Mouse (Mus musculus): ENCODE results near the gene Olfr270.

GRCm38 (mm10) chr4:53015024-53015423 is 50.7 kb downstream of the Olfr270 start:
- TF ChIP-seq ELF1 (IDR thresholded peaks at IDR 0.05; ENCODE audit: low read depth, low read length) (no peak), ZMIZ1 (IDR thresholded peaks at IDR 0.05; ENCODE audit: low read depth, low read length) (no peak), CTCF (IDR thresholded peaks at IDR 0.05 in 2 of 3, conservative IDR thresholded peaks at IDR 0.05 in 1 of 3; ENCODE audit: control insufficient read depth in 1 of 3, insufficient read depth in 1 of 3, low read depth in 2 of 3, low read length in 3 of 3, poor library complexity in 1 of 3, severe bottlenecking in 1 of 3) (no peak), POLR2A (IDR thresholded peaks at IDR 0.05; ENCODE audit: control insufficient read depth in 1 of 2, insufficient read depth in 1 of 2, low read depth in 1 of 2, low read length in 2 of 2, poor library complexity in 1 of 2) (no peak), HCFC1 (IDR thresholded peaks at IDR 0.05; ENCODE audit: low read depth, low read length) (no peak), MYB (IDR thresholded peaks at IDR 0.05; ENCODE audit: low read depth, low read length) (no peak), NRF1 (IDR thresholded peaks at IDR 0.05; ENCODE audit: insufficient read depth, low read depth, low read length, poor library complexity, severe bottlenecking) (no peak), UBTF (IDR thresholded peaks at IDR 0.05; ENCODE audit: borderline replicate concordance, insufficient read depth, low read depth, low read length) (no peak), POLR2AphosphoS2 (IDR thresholded peaks at IDR 0.05; ENCODE audit: low read length) (no peak), ZKSCAN1 (IDR thresholded peaks at IDR 0.05; ENCODE audit: low read depth, low read length) (no peak), GATA1 (IDR thresholded peaks at IDR 0.05; ENCODE audit: low read depth, low read length) (no peak), EP300 (IDR thresholded peaks at IDR 0.05; ENCODE audit: low read depth in 1 of 2, low read length in 2 of 2) (no peak), TCF12 (IDR thresholded peaks at IDR 0.05; ENCODE audit: low read depth, low read length) (no peak), SIN3A (IDR thresholded peaks at IDR 0.05; ENCODE audit: low read length) (no peak)

Data from MEL (cell line).